Mouse (Mus musculus) CH12.LX (cell line): ENCODE results near the gene Krtap24-1.

Experiments
- CTCF ChIP-seq, 2 experiments: IDR thresholded peaks in 1 of 2; conservative IDR thresholded peaks in 1 of 2; 2 replicates each; pipeline ENCODE4 v1.5.1; 2011 to 2012; ENCODE audit warnings: low read depth in 2 of 2, low read length in 2 of 2, improper control_type of control experiment in 1 of 2, inconsistent platforms in 1 of 2, mild to moderate bottlenecking in 1 of 2, moderate library complexity in 1 of 2
- IRF4 ChIP-seq: IDR thresholded peaks from 2 replicates; pipeline ENCODE4 v1.6.1; 2014; ENCODE audit warnings: low read depth, mild to moderate bottlenecking, inconsistent platforms, low read length, improper control_type of control experiment
- JUN ChIP-seq: IDR thresholded peaks from 2 replicates; pipeline ENCODE4 v1.6.1; 2011; ENCODE audit warnings: low read depth, mild to moderate bottlenecking, low read length, improper control_type of control experiment, moderate library complexity; ENCODE audit not compliant: insufficient read depth
- ZKSCAN1 ChIP-seq: IDR thresholded peaks from 2 replicates; pipeline ENCODE4 v1.6.1; 2012; ENCODE audit warnings: low read depth, inconsistent platforms, low read length, improper control_type of control experiment, borderline replicate concordance

- TF ChIP-seq IRF4 (no peak), CTCF (conservative IDR thresholded peaks at IDR 0.05 in 1 of 2, IDR thresholded peaks at IDR 0.05 in 1 of 2; ENCODE audit: low read depth in 2 of 2, low read length in 2 of 2) (no peak), ZKSCAN1 (no peak), JUN (no peak)
These were observed 36.0 kb downstream of the Krtap24-1 start for GRCm38 (mm10) chr16:88575885-88576679.
